Mouse (Mus musculus): ENCODE measurements around the gene Gm48552. TPM values are rescaled to one million over a fixed set of nuclear protein-coding genes. Genes with fewer than 3 reads are reported as not detected.

Gene Gm48552
- total RNA-seq, 2 experiments from 2014 or later = 2.8 to 4.7 TPM

GRCm38 (mm10) chr10:81414682-81415081 lies 25.9 kb downstream of the Gm48552 start:
- no peak for DNase-seq (ENCODE audit: low spot score in 2 of 2)
- intact Hi-C loops (cut with DNase I) = no loop called here

GRCm38 (mm10) chr10:81415146-81415545 lies 26.3 kb downstream of the Gm48552 start:
- no peak for DNase-seq (ENCODE audit: low spot score in 2 of 2)
- intact Hi-C loops (cut with DNase I) = no loop called here

GRCm38 (mm10) chr10:81415549-81416310 lies 26.9 kb downstream of the Gm48552 start:
- intact Hi-C loops (cut with DNase I) = no loop called here
- DNase-seq (ENCODE audit: low spot score in 2 of 2) = no peak

GRCm38 (mm10) chr10:81416581-81417226 lies 27.9 kb downstream of the Gm48552 start:
- intact Hi-C loops (cut with DNase I) = no loop called here
- DNase-seq (ENCODE audit: low spot score in 2 of 2) = peak; percentile 86 to 93

GRCm38 (mm10) chr10:81417227-81418215 lies 28.7 kb downstream of the Gm48552 start:
- intact Hi-C loops (cut with DNase I) = no loop called here
- DNase-seq (ENCODE audit: low spot score in 2 of 2) = no peak

GRCm38 (mm10) chr10:81418216-81419070 lies 29.6 kb downstream of the Gm48552 start:
- no peak for DNase-seq (ENCODE audit: low spot score in 2 of 2)
- intact Hi-C loops (cut with DNase I) = no loop called here

GRCm38 (mm10) chr10:81419111-81419928 lies 30.5 kb downstream of the Gm48552 start:
- no peak for DNase-seq (ENCODE audit: low spot score in 2 of 2)
- intact Hi-C loops (cut with DNase I) = no loop called here

- intact Hi-C loops (cut with DNase I) = no loop called here
- no peak for DNase-seq (ENCODE audit: low spot score in 2 of 2)
These were observed 31.5 kb downstream of the Gm48552 start for GRCm38 (mm10) chr10:81420191-81420767.

- no peak for DNase-seq (ENCODE audit: low spot score in 2 of 2)
- intact Hi-C loops (cut with DNase I) = no loop called here
These were observed 32.4 kb downstream of the Gm48552 start for GRCm38 (mm10) chr10:81421041-81421796.

GRCm38 (mm10) chr10:81421797-81422100 lies 32.9 kb downstream of the Gm48552 start:
- no peak for DNase-seq (ENCODE audit: low spot score in 2 of 2)
- intact Hi-C loops (cut with DNase I) = no loop called here

GRCm38 (mm10) chr10:81422191-81422590 lies 33.4 kb downstream of the Gm48552 start:
- intact Hi-C loops (cut with DNase I) = no loop called here
- no peak for DNase-seq (ENCODE audit: low spot score in 2 of 2)

- intact Hi-C loops (cut with DNase I) = no loop called here
These were observed 33.9 kb downstream of the Gm48552 start for GRCm38 (mm10) chr10:81422661-81423217.

GRCm38 (mm10) chr10:81423476-81424245 lies 34.9 kb downstream of the Gm48552 start:
- peak in 1 of 2 experiments; percentile 2 for DNase-seq (ENCODE audit: low spot score in 2 of 2)
- intact Hi-C loops (cut with DNase I) = no loop called here

More at GRCm38 (mm10) chr10:81422661-81423217, 33.9 kb downstream of the Gm48552 start:
- no peak for DNase-seq (ENCODE audit: low spot score in 2 of 2)

- intact Hi-C loops (cut with DNase I) = no loop called here
- DNase-seq (ENCODE audit: low spot score in 2 of 2) = peak; percentile 17 to 26
These were observed 35.6 kb downstream of the Gm48552 start for GRCm38 (mm10) chr10:81424246-81425051.

- intact Hi-C loops (cut with DNase I) = no loop called here
- DNase-seq (ENCODE audit: low spot score in 2 of 2) = peak; percentile 13 to 19
These were observed 36.5 kb downstream of the Gm48552 start for GRCm38 (mm10) chr10:81425236-81425850.

All from left cerebral cortex, postnatal 14 days (tissue).